In the genomic region with DNA sequence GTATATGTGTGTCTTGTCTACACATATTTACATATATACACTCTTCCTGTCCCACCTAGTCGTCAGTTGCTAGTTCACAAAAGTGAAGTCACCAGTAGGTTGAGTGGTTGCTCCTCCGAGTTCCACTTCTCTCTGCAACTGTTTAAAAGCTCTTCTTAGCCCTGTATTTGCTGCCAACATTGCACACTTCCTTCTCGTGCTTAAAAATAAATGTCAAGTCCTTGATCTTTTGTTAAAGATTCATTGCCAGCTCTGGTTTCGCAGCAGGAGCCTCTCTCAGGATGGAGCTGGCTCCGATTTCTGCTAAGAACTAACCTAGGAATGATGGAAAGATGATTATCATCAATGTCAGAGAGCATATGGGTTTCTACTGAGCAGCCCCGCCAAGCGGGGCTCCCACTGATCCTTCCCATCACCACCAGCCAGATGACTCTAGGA, we compare ENCODE assay signal across 11 mouse cellular contexts. TPM values are rescaled to one million over a fixed set of nuclear protein-coding genes. Genes with fewer than 3 reads are reported as not detected.
DNase-seq lines count a peak whose midpoint lies in the region; ATAC-seq lines count a peak whose summit lies in the region.
"Had no signal": no experiment of that assay in that cellular context is flagged by ENCODE, and none has a peak within 500 bp of the region (broad histone marks: within the 10 kb centered on the region; RNA-seq: fewer than 3 reads in every experiment).

No protein-coding gene starts in this region.

- H3K9ac ChIP-seq in midbrain, embryonic 12.5 days (replicated peaks) = no peak overlapping the region
- no peak overlapping the region for H3K9ac ChIP-seq in midbrain, embryonic 11.5 days (ENCODE audit: low read length)
- H3K9ac ChIP-seq in forebrain, embryonic 13.5 days = no peak overlapping the region
- H3K9ac ChIP-seq in heart, embryonic 11.5 days (ENCODE audit: low read depth, low read length) = no peak overlapping the region
- H3K9ac ChIP-seq in kidney, embryonic 16.5 days (replicated peaks; ENCODE audit: low read length) = no peak overlapping the region
- H3K9ac ChIP-seq: liver, embryonic 15.5 days had no signal

- H3K27ac ChIP-seq in midbrain, embryonic 12.5 days (replicated peaks) = peak overlapping the region; percentile 61
- no peak overlapping the region for H3K27ac ChIP-seq in midbrain, embryonic 11.5 days (ENCODE audit: low read depth, low read length)
- peak overlapping the region; percentile 61 for H3K27ac ChIP-seq in forebrain, embryonic 13.5 days
- no peak overlapping the region for H3K27ac ChIP-seq in heart, embryonic 11.5 days (ENCODE audit: low read depth, low read length)
- no peak overlapping the region for H3K27ac ChIP-seq in kidney, embryonic 16.5 days (ENCODE audit: low read length)
- H3K27ac ChIP-seq: liver, embryonic 15.5 days had no signal

- DNase-seq in midbrain, embryonic 11.5 days (ENCODE audit: low spot score, missing footprints) = no peak
- DNase-seq: kidney, postnatal 14 days had no signal

- no peaks in the 10 kb centered on the region for H3K9me3 ChIP-seq in midbrain, embryonic 12.5 days
- H3K9me3 ChIP-seq in midbrain, embryonic 11.5 days (ENCODE audit: control insufficient read depth, low read length) = no peaks in the 10 kb centered on the region
- H3K9me3 ChIP-seq in forebrain, embryonic 13.5 days (replicated peaks) = no peaks in the 10 kb centered on the region
- no peaks in the 10 kb centered on the region for H3K9me3 ChIP-seq in heart, embryonic 11.5 days (replicated peaks; ENCODE audit: control insufficient read depth, low read length)
- no peaks in the 10 kb centered on the region for H3K9me3 ChIP-seq in kidney, embryonic 16.5 days (ENCODE audit: low read length)
- H3K9me3 ChIP-seq: liver, embryonic 15.5 days had no signal

- WGBS in midbrain, embryonic 12.5 days = 68% methylated on average over 7 of the region's 7 CpGs
- 83% methylated on average over 7 of the region's 7 CpGs for WGBS in midbrain, embryonic 11.5 days
- WGBS in forebrain, embryonic 13.5 days = 36% methylated on average over 7 of the region's 7 CpGs
- WGBS in heart, embryonic 11.5 days (ENCODE audit: insufficient replicate concordance) = 67% methylated on average over 7 of the region's 7 CpGs
- 39% methylated on average over 7 of the region's 7 CpGs for WGBS in kidney, embryonic 16.5 days

- H3K4me1 ChIP-seq in midbrain, embryonic 12.5 days = peaks cover 26% of the 10 kb centered on the region
- H3K4me1 ChIP-seq in midbrain, embryonic 11.5 days (ENCODE audit: control insufficient read depth, insufficient read depth, low read length) = no peaks in the 10 kb centered on the region
- H3K4me1 ChIP-seq in forebrain, embryonic 13.5 days = peaks cover 32% of the 10 kb centered on the region
- no peaks in the 10 kb centered on the region for H3K4me1 ChIP-seq in heart, embryonic 11.5 days (ENCODE audit: control insufficient read depth, insufficient read depth, low read length)
- H3K4me1 ChIP-seq in kidney, embryonic 16.5 days (ENCODE audit: insufficient read depth, low read length) = peaks cover 18% of the 10 kb centered on the region
- H3K4me1 ChIP-seq: liver, embryonic 15.5 days had no signal

- H3K27me3 ChIP-seq in midbrain, embryonic 12.5 days = no peaks in the 10 kb centered on the region
- no peaks in the 10 kb centered on the region for H3K27me3 ChIP-seq in midbrain, embryonic 11.5 days (ENCODE audit: control insufficient read depth, insufficient read depth, low read length)
- no peaks in the 10 kb centered on the region for H3K27me3 ChIP-seq in forebrain, embryonic 13.5 days
- no peaks in the 10 kb centered on the region for H3K27me3 ChIP-seq in heart, embryonic 11.5 days (ENCODE audit: control insufficient read depth, insufficient read depth, low read length)
- no peaks in the 10 kb centered on the region for H3K27me3 ChIP-seq in kidney, embryonic 16.5 days (ENCODE audit: insufficient read depth, low read length)
- H3K27me3 ChIP-seq: liver, embryonic 15.5 days; Patski had no signal

- no peak overlapping the region for H3K4me3 ChIP-seq in midbrain, embryonic 12.5 days
- no peak overlapping the region for H3K4me3 ChIP-seq in midbrain, embryonic 11.5 days (ENCODE audit: low read depth, low read length)
- no peak overlapping the region for H3K4me3 ChIP-seq in forebrain, embryonic 13.5 days
- no peak overlapping the region for H3K4me3 ChIP-seq in heart, embryonic 11.5 days (ENCODE audit: low read depth, low read length)
- no peak overlapping the region for H3K4me3 ChIP-seq in kidney, embryonic 16.5 days (ENCODE audit: low read length)
- H3K4me3 ChIP-seq: liver, embryonic 15.5 days had no signal

- no peak overlapping the region for H3K4me2 ChIP-seq in midbrain, embryonic 12.5 days (replicated peaks)
- H3K4me2 ChIP-seq in midbrain, embryonic 11.5 days = no peak overlapping the region
- peak overlapping the region; percentile 45 for H3K4me2 ChIP-seq in forebrain, embryonic 13.5 days
- H3K4me2 ChIP-seq in heart, embryonic 11.5 days = no peak overlapping the region
- no peak overlapping the region for H3K4me2 ChIP-seq in kidney, embryonic 16.5 days (replicated peaks; ENCODE audit: low read depth, low read length)
- H3K4me2 ChIP-seq: liver, embryonic 15.5 days had no signal

- no peaks in the 10 kb centered on the region for H3K36me3 ChIP-seq in midbrain, embryonic 12.5 days
- H3K36me3 ChIP-seq in midbrain, embryonic 11.5 days (ENCODE audit: control insufficient read depth, insufficient read depth, low read length) = no peaks in the 10 kb centered on the region
- no peaks in the 10 kb centered on the region for H3K36me3 ChIP-seq in forebrain, embryonic 13.5 days (ENCODE audit: poor library complexity, severe bottlenecking)
- H3K36me3 ChIP-seq in heart, embryonic 11.5 days (ENCODE audit: control insufficient read depth, insufficient read depth, low read length) = no peaks in the 10 kb centered on the region
- no peaks in the 10 kb centered on the region for H3K36me3 ChIP-seq in kidney, embryonic 16.5 days (ENCODE audit: insufficient read depth, low read length)
- H3K36me3 ChIP-seq: liver, embryonic 15.5 days had no signal

- no peak for ATAC-seq in midbrain, embryonic 12.5 days (ENCODE audit: low FRiP score, low read depth)
- ATAC-seq in midbrain, embryonic 11.5 days (ENCODE audit: low FRiP score) = no peak
- ATAC-seq in cerebellum, adult (ENCODE audit: insufficient number of reproducible peaks, low FRiP score, low TSS enrichment) = peak; percentile 96
- no peak for ATAC-seq in forebrain, embryonic 13.5 days
- peak; percentile 66 for ATAC-seq in neutrophil, adult 5-6 weeks (ENCODE audit: extremely low read depth, insufficient number of reproducible peaks, low FRiP score, poor library complexity, severe bottlenecking)
- no peak for ATAC-seq in heart, embryonic 11.5 days (replicated peaks; ENCODE audit: insufficient number of reproducible peaks, low FRiP score, low TSS enrichment)
- ATAC-seq in megakaryocyte progenitor cell, adult 5-6 weeks (replicated peaks; ENCODE audit: poor library complexity) = no peak
- ATAC-seq in kidney, embryonic 16.5 days (ENCODE audit: low FRiP score, low TSS enrichment) = no peak
- ATAC-seq: Patski had no signal

RNA-seq across cellular contexts. Expression of a gene that starts 43.7 kb away (rescaled TPM):
- polyA plus RNA-seq in midbrain, embryonic 12.5 days (2016; fragmentation: Nextera tagmentation; extraction: Ambion mirVana) = 45.7 and 46.5 TPM in 2 replicates
- polyA plus RNA-seq in midbrain, embryonic 11.5 days (2014; fragmentation: Nextera tagmentation; extraction: Ambion mirVana) = 55.0 and 57.8 TPM in 2 replicates
- polyA plus RNA-seq in forebrain, embryonic 13.5 days (2015; fragmentation: Nextera tagmentation; extraction: Ambion mirVana) = 38.3 and 41.7 TPM in 2 replicates
- total RNA-seq in neutrophil, adult 5-6 weeks (2017) = 131 and 133 TPM in 2 replicates
- polyA plus RNA-seq in heart, embryonic 11.5 days (2014; fragmentation: Nextera tagmentation; extraction: Ambion mirVana) = 15.0 and 16.9 TPM in 2 replicates
- total RNA-seq in megakaryocyte progenitor cell, adult 5-6 weeks (2015) = 27.6 and 31.7 TPM in 2 replicates
- 33.4 and 34.6 TPM in 2 replicates for total RNA-seq in megakaryocyte progenitor cell, adult 5-6 weeks (2017)
- polyA plus RNA-seq in kidney, embryonic 16.5 days (2015; fragmentation: Nextera tagmentation; extraction: Ambion mirVana) = 37.8 and 38.4 TPM in 2 replicates

Comparison
In these comparisons a context has a peak if more than half of its experiments do, and no peak if none do; other contexts are left out.
1. H3K27ac ChIP-seq: peak in midbrain, embryonic 12.5 days (single experiment) and forebrain, embryonic 13.5 days (single experiment); none in midbrain, embryonic 11.5 days (single experiment), heart, embryonic 11.5 days (single experiment) and kidney, embryonic 16.5 days (single experiment).
2. ATAC-seq: peak in cerebellum, adult (single experiment) and neutrophil, adult 5-6 weeks (single experiment); none in midbrain, embryonic 12.5 days (single experiment), midbrain, embryonic 11.5 days (single experiment), forebrain, embryonic 13.5 days (single experiment), heart, embryonic 11.5 days (single experiment), megakaryocyte progenitor cell, adult 5-6 weeks (single experiment) and kidney, embryonic 16.5 days (single experiment).